Mouse (Mus musculus) urinary bladder, postnatal 14 days (tissue): ENCODE data around the gene Lmntd1.

ENCODE experiments used
- DNase-seq: peaks from one replicate; pipeline ENCODE4 v3.0.0; 2021; ENCODE audit warnings: low spot score

The Lmntd1 gene

DNA sequence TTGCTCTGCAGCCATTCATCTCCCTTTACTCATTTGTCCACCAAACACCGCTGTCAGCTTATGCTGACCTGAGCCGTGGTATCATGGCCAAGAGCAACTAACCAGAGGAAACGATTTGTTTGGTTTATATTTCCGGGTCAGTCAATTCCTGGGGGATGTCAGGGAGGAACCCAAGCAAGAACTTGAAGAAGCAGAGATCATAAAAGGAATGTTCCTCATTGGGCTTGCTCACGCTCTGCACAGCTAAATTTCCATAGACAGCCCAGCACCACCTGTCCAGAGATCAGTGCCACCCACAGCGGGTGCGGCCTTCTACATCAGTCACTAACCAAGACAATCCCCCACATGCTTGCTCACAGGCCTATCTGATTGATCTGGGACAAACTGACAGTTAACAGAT, at the start of gene Lmntd1:
TSS of gene Lmntd1 (minus strand) at position 101 of the 400 bp plus-strand sequence.
- no peak for DNase-seq

DNA sequence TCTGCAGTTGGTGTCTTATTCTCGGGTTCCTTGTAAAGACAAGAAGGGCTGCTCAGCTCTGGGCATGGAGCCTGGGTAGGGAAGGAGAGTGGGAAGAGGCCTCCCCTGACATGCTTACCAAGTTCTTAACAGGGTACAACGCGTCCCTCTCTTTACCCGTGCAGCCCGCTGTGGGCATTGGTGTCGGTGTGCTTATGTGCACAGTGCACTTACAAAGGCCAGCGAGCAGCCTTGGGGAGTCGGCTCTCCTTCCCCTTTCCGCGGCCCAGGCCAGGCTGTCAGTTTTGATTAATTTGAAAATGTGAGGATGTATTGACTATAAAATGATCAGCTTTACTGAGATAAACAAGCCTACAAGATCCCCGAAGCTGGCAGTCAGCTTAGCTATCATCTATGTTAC, 46.8 kb upstream of the Lmntd1 start:
- DNase-seq = no peak

DNA sequence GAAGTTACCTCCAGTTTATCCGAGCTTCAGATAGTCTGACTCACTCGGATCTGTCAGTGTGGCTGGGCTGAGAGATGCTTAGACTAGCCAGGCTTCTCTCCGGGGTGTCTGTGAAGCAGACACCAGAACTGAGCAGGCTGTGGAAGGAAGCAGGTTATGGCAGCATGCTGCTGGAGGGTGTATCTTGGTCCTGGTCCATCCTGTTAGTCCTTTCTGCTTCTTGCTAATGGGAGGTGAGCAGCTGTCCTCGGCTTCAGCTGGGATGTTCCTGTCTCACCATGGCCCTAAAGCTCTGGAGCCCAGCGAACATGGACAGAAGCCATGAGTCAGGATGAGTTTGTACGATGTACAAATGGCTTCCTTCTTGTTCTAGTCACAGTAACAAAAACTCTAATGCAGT, 45.0 kb upstream of the Lmntd1 start:
- DNase-seq = no peak

DNA sequence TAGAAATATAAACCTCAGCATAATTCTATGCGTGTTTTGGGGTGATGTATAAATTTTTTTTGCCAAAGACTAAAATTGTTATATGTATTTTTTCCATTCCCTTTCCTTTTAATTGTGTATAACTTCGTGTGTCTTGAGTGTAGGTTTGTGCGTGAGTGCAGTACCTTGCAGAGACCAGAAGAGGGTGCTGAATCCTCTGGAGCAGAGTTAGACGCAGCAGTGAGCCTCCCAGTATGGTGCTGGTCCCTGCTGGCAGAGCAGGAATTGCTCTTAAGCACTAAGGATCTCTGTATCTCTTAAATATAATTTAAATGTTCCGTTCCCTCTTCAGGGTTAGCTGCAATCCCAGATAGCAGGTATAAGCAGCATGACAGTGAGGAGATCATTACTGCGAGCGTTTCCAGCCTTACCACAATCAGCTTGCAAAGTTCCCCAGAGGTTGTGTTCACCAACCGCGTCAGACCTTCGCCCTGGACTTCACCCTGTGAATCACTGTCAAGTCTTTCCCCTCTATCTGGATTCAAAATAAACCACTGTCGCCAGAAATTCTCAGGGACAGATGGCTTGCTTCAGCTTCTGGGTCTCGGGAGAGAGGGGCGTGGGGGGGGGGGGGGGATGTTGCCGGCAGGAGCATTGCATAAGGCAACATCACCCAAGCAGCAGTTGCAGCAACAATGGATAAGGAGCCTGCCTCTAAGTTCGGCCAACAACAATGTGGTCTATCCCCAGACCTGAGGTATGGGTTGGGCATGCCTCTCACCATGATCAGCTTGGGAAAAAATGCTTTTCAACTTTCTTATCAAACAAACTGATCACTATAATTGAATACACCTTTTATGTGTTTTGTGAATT, 42.8 kb upstream of the Lmntd1 start:
- no peak for DNase-seq

DNA sequence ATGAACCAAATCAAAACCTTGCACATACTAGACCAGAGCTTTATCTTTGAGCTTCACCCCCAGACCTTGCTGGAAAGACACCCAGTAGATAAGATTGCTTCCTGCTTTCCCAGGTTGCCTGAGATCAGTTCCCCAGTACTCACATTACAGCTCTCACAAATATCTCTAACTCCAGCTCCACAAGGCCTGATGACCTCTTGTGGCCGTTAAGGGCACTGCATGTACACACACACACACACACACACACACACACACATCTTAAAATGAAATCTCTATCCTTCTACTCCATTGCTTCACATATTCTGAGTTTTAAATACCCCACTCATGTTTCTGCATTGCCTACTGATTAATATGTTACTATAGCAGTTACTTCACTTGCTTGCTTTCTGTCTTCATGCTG, 41.6 kb upstream of the Lmntd1 start:
- DNase-seq = no peak

DNA sequence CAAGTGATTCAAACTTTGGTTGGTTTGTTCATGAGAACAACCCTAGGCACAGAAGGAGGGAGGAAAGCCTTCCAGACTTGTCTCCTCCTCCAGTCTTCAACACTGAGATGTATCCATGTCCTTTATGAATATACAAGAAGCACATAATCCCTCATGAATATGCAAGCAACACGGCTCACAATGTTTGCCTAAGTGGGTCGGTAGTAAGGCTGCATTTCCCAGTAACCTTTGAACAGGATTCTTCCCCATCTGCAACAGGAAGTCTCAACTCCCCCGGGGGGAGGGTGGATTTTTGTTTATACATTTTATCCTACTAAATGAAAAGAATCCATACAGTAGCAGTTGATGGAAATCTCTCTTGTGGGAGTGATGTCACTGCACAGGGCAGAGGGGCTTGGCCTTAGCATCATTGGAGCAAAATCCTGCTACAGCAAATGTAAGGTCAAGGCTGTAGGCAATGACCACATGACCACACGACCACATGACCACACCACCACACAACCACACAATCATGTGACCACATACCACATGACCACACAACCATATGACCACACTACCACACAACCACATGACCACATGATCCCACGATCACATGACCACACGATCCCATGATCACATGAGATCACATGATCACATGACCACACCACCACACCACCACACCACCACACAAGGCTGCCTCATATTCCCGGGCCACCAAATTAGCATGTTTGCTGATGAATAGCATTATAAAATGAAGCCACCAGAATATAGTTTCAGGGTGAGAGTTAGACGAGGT, 40.1 kb upstream of the Lmntd1 start:
- DNase-seq = no peak

DNA sequence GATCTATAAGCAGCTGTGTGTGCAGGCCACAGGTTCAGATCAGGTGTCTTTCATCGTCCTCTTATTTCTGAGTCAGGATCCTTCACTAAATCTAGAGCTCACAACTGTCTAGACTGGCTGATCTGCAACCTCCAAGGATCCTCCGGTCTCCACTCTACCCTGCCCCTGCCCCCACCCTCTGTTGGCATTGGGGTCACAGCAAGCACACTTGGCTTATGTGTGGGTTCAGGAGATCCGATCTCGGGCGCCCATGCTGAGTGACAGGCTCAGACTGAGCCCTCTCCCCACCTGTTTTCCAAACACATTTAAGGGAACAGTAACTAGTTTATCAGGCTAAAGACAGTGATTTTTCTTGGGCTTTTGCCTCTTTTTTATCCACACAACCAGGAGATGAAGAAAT, 39.5 kb upstream of the Lmntd1 start:
- DNase-seq = no peak

DNA sequence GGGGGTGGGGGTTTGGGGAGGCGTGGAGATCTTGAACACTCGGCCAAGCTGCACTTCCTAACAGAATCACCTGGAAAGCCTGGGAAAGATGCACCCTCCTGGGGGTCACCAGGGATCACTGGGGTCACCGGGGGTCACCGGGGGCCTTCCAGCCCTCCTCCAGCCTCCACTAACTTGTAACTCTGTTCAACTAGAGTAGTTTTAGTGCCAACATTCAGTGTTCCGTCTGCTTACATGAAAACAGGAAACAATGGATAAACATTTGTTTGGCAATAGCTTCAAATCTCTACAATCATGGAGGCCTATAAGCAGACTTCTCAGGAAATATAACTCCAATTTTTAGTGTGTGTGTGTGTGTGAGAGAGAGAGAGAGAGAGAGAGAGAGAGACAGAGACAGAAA, 38.9 kb upstream of the Lmntd1 start:
- no peak for DNase-seq

DNA sequence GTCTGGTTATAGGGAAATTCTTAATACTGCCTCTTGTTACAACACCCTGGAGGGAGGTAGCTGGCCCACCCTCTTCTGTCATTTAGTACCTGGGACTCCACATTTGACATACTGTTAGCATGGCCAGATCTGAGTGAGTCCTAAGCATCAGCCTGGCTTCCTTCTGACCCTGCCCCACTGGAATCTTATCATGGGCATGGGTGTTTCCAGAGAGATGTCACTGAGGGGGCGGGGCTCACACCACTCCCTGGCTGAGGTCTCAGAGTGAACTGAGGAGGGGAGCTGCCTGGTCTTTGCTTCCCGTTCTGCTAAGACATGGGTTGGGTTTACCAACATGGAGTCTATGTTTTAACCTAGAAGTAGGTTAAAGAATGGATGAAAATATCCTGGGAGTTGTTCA, 37.9 kb upstream of the Lmntd1 start:
- no peak for DNase-seq

DNA sequence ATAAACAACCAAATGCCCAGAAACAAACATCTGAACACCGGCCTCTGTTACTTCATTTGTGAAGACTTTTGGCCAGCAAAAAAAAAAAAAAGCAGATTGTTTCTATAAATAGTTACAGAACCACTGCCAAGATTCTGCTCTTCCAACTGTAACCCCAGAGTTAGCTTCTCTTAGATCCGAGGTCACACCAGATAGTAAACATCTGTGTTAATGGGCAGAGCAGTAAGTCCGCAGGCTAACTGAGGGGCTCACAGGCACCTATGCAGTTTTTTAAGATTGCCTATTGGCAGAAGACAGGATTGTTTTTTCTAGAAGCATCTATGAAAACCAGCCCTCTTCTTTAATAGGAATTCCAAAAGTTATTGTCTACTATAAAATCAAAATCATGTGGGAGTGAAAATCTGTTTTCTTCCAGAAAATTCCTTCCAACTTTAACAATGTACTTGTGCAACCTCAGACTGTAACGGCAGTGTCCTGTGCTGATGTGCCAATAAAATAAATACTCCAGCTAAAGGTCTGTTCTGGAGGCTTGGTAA, 26.9 kb upstream of the Lmntd1 start:
- no peak for DNase-seq

DNA sequence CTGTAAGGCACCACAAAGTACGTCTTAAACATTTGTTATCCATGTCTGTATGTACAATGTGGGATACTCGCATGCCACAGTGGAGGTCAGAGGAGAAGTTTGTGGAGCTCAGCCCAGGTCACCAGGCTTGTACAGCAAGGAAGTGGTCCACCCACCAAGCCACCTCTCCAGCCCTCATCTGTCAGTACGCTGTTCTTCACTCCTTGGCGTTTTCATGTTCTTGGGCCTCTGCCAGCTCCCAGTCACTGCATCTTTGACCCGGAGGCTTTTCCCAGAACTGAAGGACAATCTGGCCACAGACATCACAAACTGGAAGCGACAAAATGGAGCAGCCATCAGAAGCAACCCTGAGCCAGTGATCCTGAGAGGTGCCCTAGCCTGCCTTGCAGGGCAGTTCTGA, 24.1 kb upstream of the Lmntd1 start:
- no peak for DNase-seq

DNA sequence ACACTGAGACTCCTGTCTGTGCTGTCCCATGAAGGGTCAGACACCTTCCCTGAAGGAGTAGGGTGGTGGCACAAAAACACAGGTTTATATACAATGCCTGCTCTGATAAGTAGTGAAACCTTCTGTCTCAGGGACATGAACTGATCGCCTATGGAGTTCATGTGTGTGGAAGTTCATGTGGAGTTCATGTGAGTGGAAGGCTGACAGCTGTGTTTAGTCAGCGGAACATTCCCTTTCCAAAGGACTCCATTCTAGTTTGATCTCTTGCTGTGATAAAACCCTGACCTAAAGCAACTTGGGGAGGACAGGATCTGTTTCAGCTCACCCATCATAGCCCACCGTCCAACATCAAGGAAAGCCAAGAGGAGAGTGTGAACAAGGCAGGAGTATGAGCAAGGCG, 22.6 kb upstream of the Lmntd1 start:
- DNase-seq = no peak

DNA sequence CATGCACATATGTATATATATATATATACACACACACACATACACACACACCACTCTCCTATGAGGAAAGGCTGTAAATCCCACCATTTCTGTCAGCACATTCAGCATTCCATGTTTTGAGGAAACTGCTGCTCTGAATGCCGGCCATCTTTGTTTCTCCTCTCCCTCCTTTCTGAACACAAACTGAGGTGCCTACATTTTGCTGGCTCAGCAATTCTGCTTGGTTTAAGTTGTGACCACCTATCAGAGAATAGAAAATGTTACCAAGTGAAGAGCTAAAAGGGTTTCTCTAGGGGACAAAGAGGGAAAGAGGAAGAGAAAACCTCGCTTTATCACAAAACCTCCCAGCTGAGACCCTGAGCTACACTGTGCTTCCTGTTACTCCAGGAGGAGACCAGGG, 20.3 kb upstream of the Lmntd1 start:
- DNase-seq = no peak

DNA sequence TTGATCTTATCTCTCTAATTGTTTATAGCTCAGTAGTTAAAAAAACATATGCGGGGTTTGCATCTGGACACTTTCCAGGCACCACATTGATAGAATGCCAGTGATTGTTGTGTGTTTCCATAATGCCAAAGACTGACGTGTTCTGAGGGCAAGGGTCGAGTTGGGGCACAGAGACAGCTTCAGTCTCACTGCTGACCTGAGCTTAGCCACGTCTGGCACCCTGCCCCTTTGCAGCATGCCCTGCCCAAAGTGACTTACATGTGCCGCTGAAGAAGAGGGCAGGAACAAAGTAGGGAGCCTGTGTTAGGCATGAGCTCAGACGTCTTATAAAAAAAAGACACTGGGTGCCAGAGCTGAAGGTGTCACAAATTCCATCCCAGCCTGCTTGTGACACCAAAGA, 16.1 kb upstream of the Lmntd1 start:
- no peak for DNase-seq

DNA sequence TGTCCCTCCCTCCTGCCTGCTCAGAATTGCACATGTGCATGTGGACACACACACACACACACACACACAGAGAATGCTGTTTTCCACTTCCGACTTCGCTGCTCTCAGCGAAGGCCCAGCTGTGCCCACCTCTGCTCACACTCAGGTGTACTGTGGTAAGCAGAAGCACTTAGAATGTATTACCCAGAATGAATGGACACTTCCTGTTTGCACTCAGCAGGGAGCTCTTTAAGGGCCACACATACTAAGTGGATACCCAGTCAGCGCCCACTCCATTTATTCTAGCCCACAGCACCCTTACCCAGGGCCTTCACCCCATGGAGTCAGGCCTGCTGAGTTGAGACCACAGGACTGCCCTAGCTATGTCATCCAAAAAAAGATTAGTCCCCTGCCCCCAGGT, 9.0 kb upstream of the Lmntd1 start:
- no peak for DNase-seq

DNA sequence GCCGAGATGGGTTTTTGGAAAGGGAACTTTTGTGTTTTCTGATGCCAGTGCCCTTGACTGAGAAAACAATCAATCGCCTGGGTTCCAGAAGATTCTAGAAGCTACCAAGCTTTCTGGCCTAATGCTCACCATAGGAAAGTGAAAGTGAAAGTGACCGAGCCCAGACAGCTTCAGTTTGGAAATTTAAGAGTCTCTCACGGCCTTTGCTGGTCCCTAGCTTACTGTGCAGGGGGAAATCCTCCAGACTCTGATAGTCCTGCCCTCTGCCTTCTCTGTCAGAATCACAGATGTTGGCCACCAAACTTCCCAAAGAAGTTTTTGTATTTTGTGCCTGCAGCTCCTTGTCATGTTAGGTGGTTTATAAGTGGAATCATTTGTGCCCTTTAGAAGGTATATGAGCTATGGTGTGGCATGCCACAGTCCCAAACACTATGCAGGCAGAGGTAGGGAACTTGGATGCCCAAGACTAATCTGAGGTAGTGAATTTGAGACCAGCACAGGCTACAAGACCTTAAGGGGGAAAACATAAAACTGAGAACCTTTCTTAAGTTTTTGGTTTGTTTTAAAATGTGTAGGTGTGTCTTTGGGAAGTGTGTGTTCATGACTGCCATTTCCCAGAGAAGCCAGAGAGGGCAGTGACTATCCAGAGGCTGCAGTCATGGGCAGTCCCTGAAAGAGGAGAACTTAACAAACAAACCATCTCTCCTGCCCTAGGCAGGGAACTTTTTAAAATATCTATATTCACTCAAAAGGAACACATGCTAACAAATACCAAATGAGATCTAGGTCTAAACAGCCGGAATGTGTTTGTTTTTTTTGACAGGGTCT, 2.5 kb upstream of the Lmntd1 start:
- DNase-seq = no peak

DNA sequence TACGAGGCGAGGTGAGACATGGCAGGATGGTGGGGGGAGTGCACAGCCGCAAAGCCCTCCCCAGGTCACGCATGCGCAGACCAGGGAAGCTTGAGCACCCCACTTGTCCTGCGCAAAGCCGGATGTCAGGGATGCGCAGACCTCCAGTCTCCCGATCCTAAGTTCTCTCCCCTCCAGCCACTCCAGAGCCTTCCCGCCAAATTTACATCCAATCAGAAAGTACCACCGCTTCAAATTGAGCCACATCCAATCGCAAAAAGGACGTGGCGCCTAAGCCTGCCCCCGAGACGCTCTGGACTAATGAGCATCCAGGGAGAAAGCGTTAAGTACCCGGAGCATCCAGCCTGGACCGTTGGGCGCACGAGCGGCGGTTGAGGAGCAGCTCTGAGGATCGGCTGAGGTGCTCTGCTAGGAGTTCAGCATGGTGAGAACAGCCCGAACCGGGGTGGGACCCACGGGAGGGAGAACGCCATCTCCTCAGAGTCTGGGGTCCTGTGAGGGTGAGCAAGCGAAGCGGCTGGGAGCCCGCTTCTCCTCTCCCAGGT, 1.6 kb upstream of the Lmntd1 start, which contains the start of gene Tuba3b:
TSS of gene Tuba3b (plus strand) at position 92 of the 545 bp plus-strand sequence.
- DNase-seq = no peak

DNA sequence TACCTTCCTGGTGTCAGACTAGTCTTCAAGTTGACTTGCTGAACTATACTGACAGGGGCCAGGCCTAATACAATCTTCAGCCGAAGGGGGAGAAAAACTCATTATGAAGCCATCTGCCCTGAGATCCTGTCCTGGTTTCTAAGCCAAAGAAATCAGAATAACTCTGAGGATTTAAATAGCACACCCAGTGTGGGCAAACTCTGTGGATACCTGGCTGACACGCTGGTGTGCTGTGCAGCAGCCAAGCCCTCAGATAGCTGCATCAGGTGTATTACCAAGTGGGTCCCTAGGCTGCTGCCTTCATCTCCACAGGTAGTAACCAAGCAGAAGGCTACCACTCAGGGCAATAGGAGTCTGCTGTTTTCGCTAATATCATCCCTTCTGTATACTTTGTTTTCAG, 1.5 kb downstream of the Lmntd1 start:
- DNase-seq = no peak

DNA sequence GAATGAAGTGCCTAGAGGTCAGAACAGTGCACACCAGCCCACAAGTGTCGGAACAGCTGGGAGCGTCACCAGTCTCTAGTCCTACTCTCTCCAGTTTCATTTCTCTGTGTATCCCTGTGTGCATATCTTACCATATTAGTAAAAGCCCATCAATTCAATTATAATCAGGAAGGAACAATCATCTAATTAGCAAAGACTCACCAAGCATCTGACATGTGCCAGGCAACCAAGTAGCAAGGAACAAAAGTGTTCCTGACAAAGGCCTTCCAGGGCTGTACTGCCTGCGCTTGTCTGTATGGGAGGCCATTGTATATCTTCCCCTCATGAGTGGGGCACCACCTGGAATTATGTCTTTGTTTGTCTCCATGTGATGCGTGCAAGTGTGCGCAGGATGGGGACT, 3.2 kb downstream of the Lmntd1 start:
- DNase-seq = no peak

DNA sequence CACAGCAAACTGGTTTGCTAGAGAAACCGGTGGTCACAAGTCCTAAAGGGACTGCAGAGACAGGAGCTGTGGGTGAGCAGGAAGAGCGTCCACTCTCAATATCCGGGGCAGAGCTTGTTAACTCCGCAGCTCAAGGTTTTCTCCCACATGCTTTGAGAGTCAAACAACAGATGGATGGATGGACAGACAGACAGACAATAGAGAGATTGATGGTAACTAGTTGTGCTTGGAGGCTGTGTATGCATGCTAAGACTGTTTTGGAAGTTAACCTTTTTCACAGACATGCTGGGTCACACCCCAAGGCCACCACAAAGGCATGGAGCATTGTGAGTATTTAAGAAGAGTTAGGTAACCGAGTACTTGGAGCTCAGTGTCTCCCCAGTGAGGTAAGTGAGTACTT, 5.4 kb downstream of the Lmntd1 start:
- DNase-seq = no peak

DNA sequence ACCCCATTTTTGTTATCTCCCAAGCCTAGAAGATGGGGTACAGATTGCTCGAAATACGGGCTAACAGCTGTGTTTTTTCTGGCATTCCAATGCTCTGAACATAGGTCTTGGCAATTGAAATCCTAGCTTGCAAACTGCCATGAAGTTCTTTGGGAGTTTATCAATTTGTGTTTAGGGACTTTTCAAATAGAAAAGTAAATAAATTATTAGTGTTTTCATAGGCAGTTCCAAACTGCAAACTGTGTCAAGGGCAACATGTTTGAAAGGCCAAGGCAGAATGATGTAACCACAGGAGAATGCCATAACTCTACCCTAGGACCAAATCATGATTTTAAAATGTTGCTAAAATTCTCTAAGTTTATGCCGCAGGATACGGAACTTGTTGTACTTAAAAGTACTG, 6.4 kb downstream of the Lmntd1 start:
- DNase-seq = no peak

DNA sequence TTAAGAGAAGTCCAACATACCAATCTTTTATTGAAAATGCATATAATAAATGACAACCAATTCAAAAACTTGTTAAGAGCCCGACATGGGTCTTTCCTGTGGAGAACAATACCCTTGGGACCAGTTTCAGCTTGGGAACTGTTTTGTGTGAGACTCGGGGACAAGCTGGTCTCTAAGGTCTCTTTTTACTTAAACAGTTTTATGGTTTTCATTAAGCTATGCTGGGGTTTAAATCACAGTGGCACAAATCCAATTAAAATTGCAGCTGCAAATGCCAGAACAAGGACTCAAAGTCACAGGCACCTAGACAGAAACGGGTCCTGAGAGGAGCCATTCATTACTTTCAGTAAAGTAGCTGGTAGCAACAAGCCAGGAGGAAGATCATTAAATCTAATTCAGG, 8.9 kb downstream of the Lmntd1 start:
- no peak for DNase-seq
